Mouse (Mus musculus) cerebellum, adult (tissue): ENCODE results near the gene Birc5.
A peak's percentile ranks its signal among the peaks of the same experiment; 100 is the strongest.
"Not testable (repeated sequence)": the region's sequence is repeated elsewhere in the genome, so short reads cannot be mapped to it uniquely, and the experiment has no call there.

ENCODE experiments used
- ATAC-seq: cut with Nextera tagmentation; 2 replicates; pipeline ENCODE4 v1.9.2; 2017; ENCODE audit warnings: mild to moderate bottlenecking, moderate library complexity, mixed read lengths; ENCODE audit not compliant: insufficient number of reproducible peaks, low FRiP score, low TSS enrichment

Birc5 gene

GRCm38 (mm10) chr11:117848985-117849671 lies at the start of gene Birc5:
TSS of gene Birc5 (plus strand) at chr11:117849251.
- peak; percentile 90; the same call in 1 of the 2 replicates for ATAC-seq

GRCm38 (mm10) chr11:117800038-117800437 lies 49.0 kb upstream of the Birc5 start:
- ATAC-seq, result no peak

DNA sequence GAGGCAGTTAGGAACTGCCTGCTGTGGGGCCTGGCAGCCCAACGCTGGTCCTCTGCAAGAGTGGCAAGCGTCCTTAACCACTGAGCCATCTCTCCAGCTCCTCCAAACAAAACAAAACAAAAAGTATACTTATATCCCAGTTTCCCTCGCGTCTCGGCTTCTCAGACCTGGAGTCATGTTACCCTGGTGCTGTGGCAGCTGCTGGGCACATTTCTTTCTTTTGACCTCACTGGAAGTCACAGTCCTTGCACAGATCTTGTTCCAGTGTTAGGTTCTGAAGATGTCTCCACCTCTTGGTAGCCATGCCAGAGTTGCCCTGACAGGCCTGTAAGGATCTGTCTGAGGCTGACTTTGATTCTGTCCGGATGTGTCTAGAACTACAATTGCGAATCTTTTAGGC lies 47.4 kb upstream of the Birc5 start:
- no peak for ATAC-seq

- ATAC-seq, result no peak
Observed at GRCm38 (mm10) chr11:117803166-117803688, 45.8 kb upstream of the Birc5 start.

DNA sequence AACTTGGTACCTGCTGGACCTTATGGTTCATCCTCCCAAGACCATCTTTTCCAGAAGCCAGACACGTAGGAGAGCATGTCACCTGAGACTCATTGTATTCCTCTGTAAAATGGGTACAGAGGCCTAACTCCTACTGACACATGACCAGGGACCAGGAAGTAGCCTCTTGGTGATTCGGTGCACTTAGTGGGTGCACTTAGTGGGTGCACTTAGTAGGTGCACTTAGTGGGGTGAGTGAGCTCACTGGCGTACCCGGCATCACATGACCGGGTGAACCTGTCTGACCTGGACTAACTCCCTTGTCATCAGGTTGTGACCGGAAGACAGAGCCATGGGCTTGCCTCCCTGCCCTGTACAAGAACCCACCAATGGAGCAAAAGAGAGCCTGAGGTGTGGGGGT lies 42.3 kb upstream of the Birc5 start:
- ATAC-seq, result no peak

GRCm38 (mm10) chr11:117809407-117810311 lies 39.4 kb upstream of the Birc5 start, which contains the start of the genes Gm20708 and Syngr2:
TSS of gene Gm20708 (plus strand) at chr11:117809668.
TSS of gene Syngr2 (plus strand) at chr11:117809668.
- no peak for ATAC-seq

GRCm38 (mm10) chr11:117810401-117811046 lies 38.5 kb upstream of the Birc5 start:
- ATAC-seq, result no peak

- no peak for ATAC-seq
Observed at GRCm38 (mm10) chr11:117813867-117814266, 35.2 kb upstream of the Birc5 start.

- ATAC-seq, result no peak
Observed at GRCm38 (mm10) chr11:117814704-117815366, 34.2 kb upstream of the Birc5 start.

GRCm38 (mm10) chr11:117815850-117816249 lies 33.2 kb upstream of the Birc5 start:
- ATAC-seq, result not testable (repeated sequence)

- ATAC-seq, result no peak
Observed at GRCm38 (mm10) chr11:117816389-117816996, 32.6 kb upstream of the Birc5 start.

- no peak for ATAC-seq
Observed at GRCm38 (mm10) chr11:117819095-117819494, 30.0 kb upstream of the Birc5 start.

- no peak for ATAC-seq
Observed at GRCm38 (mm10) chr11:117820173-117820572, 28.9 kb upstream of the Birc5 start.

GRCm38 (mm10) chr11:117821868-117822267 lies 27.2 kb upstream of the Birc5 start:
- no peak for ATAC-seq

DNA sequence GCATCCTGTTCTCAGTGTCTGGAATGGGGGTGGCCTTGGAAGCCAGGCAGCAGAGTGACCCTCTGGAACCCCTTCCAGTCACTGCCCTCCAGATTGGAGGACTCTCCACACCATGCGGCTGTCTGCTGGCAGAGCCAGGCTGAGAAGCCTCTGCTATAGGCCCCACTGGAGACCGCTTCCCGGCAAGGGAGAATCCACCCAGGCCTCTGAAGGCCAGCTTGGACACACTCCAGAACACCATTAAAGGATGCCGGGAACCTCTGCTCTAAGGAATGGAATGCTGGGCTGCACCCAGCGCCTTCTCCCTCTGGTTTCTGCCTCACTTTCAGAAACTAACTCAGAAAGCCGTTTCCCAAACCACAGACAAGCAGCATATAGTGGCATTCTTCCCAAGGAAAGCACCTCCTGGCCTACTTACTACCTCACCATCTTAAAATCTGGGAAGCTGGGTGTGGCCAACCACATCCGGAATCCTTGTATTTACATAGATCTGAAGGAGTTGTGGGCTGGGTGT lies 26.3 kb upstream of the Birc5 start:
- ATAC-seq, result no peak

DNA sequence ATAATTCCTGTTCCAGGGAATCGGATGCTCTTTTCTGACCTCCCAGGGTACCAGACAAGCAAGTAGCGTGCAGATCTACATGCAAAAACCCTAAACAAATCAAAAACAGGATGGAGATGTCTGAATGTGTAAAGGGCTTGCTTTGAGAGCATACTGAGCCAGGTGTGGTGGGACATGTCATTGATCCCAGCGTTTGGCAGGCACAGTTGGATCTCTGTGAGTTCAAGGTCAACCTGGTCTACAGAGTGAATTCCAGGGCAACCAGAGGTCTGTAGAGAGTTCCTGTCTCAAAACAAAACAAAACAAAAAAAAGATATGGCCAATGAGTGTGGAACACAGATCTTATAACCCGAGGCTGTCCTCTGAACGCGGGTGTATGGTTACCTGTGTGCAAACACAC lies 25.6 kb upstream of the Birc5 start:
- no peak for ATAC-seq

- ATAC-seq, result 0 out of 2 replicates have a peak, but pooled peaks have one; percentile 69
Observed at GRCm38 (mm10) chr11:117824060-117824969, 24.7 kb upstream of the Birc5 start.

- no peak for ATAC-seq
Observed at GRCm38 (mm10) chr11:117825333-117826101, 23.5 kb upstream of the Birc5 start, which contains the start of the genes Afmid and Tk1. TSS of gene Afmid (plus strand) at chr11:117825924. TSS of gene Tk1 (minus strand) at chr11:117826092.
